Mouse (Mus musculus): ENCODE data around the gene Herpud2. TPM values are rescaled to one million over a fixed set of nuclear protein-coding genes. Genes with fewer than 3 reads are reported as not detected.
A peak's percentile ranks its signal among the peaks of the same experiment; 100 is the strongest.
"Not testable (repeated sequence)": the region's sequence is repeated elsewhere in the genome, so short reads cannot be mapped to it uniquely, and the experiment has no call there.

The Herpud2 gene
- total RNA-seq, 2 experiments from 2014 or later = 53.1 to 54.8 TPM

GRCm38 (mm10) chr9:25150791-25151610, 619 bp downstream of the Herpud2 start:
- peak; percentile 52 to 57 for DNase-seq (ENCODE audit: low spot score in 2 of 2)

GRCm38 (mm10) chr9:25148767-25149166, 2.9 kb downstream of the Herpud2 start:
- DNase-seq (ENCODE audit: low spot score in 2 of 2) = no peak

- DNase-seq (ENCODE audit: low spot score in 2 of 2) = no peak
Observed at GRCm38 (mm10) chr9:25145925-25146324, 5.7 kb downstream of the Herpud2 start.

GRCm38 (mm10) chr9:25143950-25144349, 7.7 kb downstream of the Herpud2 start:
- DNase-seq (ENCODE audit: low spot score in 2 of 2) = no peak

GRCm38 (mm10) chr9:25142988-25143387, 8.6 kb downstream of the Herpud2 start:
- no peak for DNase-seq (ENCODE audit: low spot score in 2 of 2)

- no peak for DNase-seq (ENCODE audit: low spot score in 2 of 2)
Observed at GRCm38 (mm10) chr9:25142041-25142440, 9.6 kb downstream of the Herpud2 start.

- no peak for DNase-seq (ENCODE audit: low spot score in 2 of 2)
Observed at GRCm38 (mm10) chr9:25140330-25140729, 11.3 kb downstream of the Herpud2 start.

GRCm38 (mm10) chr9:25138900-25139299, 12.7 kb downstream of the Herpud2 start:
- no peak for DNase-seq (ENCODE audit: low spot score in 2 of 2)

- DNase-seq (ENCODE audit: low spot score in 2 of 2) = no peak
Observed at GRCm38 (mm10) chr9:25132920-25133319, 18.7 kb downstream of the Herpud2 start.

- no peak for DNase-seq (ENCODE audit: low spot score in 2 of 2)
Observed at GRCm38 (mm10) chr9:25132253-25132652, 19.4 kb downstream of the Herpud2 start.

GRCm38 (mm10) chr9:25124048-25124447, 27.6 kb downstream of the Herpud2 start:
- DNase-seq (ENCODE audit: low spot score in 2 of 2) = no peak

- not testable (repeated sequence) for DNase-seq (ENCODE audit: low spot score in 2 of 2)
Observed at GRCm38 (mm10) chr9:25123590-25123989, 28.0 kb downstream of the Herpud2 start.

- DNase-seq (ENCODE audit: low spot score in 2 of 2) = peak; percentile 57 to 61
Observed at GRCm38 (mm10) chr9:25104638-25105037, 47.0 kb downstream of the Herpud2 start.

GRCm38 (mm10) chr9:25102881-25103280, 48.7 kb downstream of the Herpud2 start:
- no peak for DNase-seq (ENCODE audit: low spot score in 2 of 2)

- DNase-seq (ENCODE audit: low spot score in 2 of 2) = no peak
Observed at GRCm38 (mm10) chr9:25090853-25091252, 60.8 kb downstream of the Herpud2 start.

- no peak for DNase-seq (ENCODE audit: low spot score in 2 of 2)
Observed at GRCm38 (mm10) chr9:25089122-25089521, 62.5 kb downstream of the Herpud2 start, which contains the start of gene Gm10181. Gm10181 (plus strand) TSS chr9:25089422.

- DNase-seq (ENCODE audit: low spot score in 2 of 2) = no peak
Observed at GRCm38 (mm10) chr9:25076505-25076904, 75.1 kb downstream of the Herpud2 start.

- peak; percentile 5 to 33 for DNase-seq (ENCODE audit: low spot score in 2 of 2)
Observed at GRCm38 (mm10) chr9:25075977-25076376, 75.6 kb downstream of the Herpud2 start.

- DNase-seq (ENCODE audit: low spot score in 2 of 2) = no peak
Observed at GRCm38 (mm10) chr9:25072666-25073065, 79.0 kb downstream of the Herpud2 start.

- DNase-seq (ENCODE audit: low spot score in 2 of 2) = no peak
Observed at GRCm38 (mm10) chr9:25058726-25059125, 92.9 kb downstream of the Herpud2 start.

Data from left cerebral cortex, adult 18-20 months (tissue).